Mouse (Mus musculus) granulocyte monocyte progenitor cell, adult 5-6 weeks (primary cell): ENCODE results near the gene Kcnh8. TPM values are rescaled to one million over a fixed set of nuclear protein-coding genes. Genes with fewer than 3 reads are reported as not detected.

Source experiments
- ATAC-seq: replicated peaks from 2 replicates; pipeline ENCODE4 v1.8.0; 2016; ENCODE audit warnings: mild to moderate bottlenecking, moderate TSS enrichment, inconsistent platforms; ENCODE audit not compliant: poor library complexity, severe bottlenecking
- total RNA-seq, 2 experiments: library from RNA; stranded (forward) in 1 of 2; stranded (reverse) in 1 of 2; fragments of 200-712, 200-1000 nt in 1 of 2; fragments of >200 nt in 1 of 2; fragmentation: Nextera tagmentation in 1 of 2; gene quantifications; 2 replicates each; pipeline ENCODE4 v1.2.3; 2014 to 2017

The Kcnh8 gene
- total RNA-seq (2014; fragmentation: Nextera tagmentation) (not detected in 2 replicates), total RNA-seq (2017) (not detected in 2 replicates)

DNA sequence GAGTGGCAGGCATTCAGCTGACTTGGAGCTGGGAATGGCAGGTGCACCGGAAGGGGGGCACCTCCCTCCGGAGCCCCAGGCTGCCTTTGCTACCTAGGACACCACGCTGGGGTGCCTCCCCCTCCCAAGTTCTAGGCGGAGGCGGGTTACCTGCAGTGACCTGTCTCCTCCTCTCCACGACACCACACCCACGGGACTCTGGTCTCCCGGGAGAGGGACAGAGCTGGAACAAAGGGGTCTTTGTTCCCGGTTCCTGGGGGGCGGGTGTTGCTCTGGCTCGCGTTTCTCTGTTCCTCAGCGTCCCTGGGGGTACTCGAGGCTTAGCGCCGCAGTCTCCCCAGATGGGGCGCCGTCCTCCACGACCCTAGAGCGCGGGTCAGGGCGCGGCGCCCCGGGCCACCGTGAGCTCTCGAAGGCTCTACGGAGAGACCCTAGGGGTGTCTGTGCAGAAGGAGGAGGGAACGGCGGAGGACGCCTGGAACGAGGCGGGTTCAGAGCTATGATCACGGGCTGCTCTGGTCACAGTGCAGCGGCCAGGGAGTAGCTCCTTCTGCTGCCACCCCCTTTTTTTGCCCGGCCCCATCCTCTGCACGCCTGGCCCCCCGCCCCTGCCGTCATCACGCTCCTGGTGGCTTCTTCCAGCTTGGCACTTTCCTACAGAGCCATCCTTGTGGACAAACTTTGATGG lies at the start of gene Kcnh8:
Gene Kcnh8 (plus strand): TSS at position 617 of the 688 bp plus-strand sequence.
- peak; percentile 40 for ATAC-seq

DNA sequence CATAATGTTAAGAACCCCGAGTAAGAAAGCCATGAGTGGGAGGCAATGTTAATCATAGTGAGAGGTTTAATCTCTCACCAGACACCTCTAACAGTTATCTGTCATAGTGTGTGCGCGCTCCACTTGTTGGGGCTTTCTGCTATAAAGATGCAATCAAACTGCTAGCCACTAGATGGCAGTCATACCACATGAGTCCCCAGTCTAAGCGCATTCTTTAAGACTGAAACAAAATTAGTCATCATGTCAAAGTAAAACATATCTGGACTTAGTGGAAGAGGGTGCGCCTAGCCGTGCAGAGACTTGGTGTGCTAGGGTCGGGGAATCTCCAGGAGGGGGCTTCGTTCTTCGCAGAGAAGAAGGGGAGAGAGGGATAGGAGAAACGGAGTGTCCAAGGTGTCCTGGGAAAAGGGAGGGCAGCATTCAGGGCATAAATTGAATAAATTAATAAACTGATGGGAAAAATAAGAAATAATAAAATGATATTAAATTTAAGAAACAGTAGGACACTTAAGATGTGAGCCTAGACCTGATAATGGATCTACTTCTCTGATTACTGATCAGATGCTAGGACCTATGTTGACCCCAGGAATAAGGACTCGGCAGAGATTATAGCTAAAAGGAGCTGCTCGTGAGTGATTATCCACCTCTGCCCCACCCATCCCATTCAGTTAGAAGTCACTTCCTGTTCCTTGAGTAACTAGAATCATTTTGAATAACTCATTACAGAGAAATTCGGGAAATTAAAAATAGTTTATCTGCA lies 42.4 kb upstream of the Kcnh8 start:
- ATAC-seq: peak; percentile 98

DNA sequence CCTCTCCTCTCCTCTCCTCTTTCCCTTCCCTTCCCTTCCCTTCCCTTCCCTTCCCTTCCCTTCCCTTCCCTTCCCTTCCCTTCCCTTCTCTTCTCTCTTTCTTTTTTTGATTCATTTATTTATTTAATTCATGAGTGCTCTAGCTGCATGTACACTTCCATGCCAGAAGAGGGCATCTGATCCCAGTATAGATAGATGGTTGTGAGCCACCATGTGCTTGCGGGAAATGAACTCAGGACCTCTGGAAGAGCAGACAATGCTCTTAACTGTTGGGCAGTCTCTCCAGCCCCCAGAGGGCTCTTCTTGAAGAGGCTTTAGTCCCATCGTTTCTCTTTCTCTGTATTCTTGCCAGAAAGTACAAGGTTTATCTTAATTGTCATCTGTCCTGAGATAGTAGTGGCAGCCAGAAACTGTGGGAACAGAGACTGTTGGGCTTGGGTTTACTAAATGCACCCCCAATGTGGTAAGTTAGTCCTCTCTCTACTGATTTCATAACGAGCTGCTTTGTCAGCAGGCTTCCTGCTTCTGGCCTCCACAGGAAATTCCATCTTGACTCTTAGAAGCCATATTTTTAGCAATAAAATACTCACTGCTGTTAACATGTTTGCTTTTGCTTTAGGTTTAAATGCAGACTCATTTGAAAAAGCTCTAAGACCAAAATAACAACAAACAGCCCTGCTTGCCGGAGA lies 36.9 kb upstream of the Kcnh8 start:
- peak; percentile 67 for ATAC-seq

DNA sequence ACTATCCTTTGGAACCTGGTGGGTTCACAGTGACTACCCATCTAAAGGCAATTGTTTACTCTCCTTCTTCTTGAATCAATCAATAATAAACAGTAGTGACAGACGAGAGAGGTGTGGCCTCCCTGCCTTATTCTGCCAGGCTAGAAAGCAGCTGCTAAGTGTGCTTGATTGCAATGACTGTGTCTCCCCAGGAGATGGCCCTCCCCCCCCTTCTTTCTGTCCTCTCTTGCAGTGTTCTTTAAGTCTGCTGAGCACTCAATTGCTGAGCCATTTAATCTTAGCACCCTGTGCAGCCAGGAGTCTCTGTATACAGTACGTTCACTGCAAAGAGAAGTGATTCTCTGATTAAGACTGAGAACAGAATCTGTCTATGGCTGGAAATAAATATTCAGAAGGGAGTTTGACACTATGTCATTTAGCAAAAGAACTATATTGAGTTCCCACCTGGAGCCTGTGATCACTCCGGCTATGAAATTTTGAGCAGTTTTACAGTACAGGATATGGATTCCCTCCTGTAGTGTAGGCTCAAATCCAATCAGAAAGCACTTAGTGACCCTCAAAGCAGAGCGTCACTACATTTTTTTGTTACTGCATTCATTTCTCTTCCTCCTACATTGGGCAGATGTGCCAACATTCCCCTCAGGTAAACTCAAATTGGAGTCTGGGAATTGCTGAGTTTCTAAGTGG lies 32.8 kb upstream of the Kcnh8 start:
- peak; percentile 40; the same call in 1 of the 2 replicates for ATAC-seq

DNA sequence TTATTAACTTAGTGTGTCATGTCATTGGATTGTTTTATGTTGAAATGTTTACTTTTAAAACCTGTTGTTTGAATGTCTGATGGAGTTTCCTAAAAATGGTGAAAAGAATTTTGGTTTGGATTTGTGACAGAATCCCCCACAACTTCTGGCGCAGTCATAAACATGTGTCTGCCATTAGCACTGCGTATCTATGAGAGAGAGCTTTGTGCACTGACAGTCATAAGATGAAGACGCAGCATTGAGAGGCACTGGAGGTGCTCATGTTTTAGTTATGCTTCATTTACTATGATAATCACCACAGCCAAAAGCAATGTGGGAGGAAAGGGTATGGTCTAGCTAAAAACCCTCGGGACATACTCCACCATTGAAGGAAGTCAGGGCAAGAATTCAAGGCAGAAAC lies 30.3 kb upstream of the Kcnh8 start:
- no peak for ATAC-seq

DNA sequence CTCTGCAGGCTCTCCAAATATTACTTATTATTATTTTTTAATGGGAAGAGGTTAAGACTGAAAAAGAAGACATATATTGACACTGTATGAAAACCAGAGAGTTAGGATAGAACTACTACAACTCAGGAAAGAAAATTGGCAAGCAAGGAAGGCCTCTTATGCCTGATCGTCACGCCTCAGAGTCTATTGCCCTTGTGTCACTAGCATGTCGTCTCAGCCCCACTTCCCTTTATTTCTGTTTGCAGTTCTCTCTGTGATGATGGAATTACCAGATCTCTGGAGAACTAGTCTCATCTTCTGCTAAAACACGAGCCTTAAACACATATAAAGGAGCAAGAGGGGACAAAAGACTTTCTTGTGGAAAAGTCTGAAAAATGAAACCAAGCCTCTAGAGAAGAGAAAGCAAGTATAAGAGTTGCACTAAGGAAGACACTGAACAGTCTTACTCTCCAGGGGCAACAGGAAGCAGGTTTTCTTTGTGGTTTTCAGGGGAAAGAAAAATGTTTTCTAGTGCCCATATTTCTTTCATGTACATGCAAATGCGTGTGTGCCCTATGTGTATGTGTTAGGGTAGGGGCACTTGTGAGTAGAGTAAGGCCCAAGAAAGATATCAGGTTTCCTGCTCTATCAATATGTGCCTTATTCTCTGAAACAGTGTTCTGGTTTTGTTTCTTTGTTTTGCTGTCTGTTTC lies 10.9 kb upstream of the Kcnh8 start:
- peak; percentile 82 for ATAC-seq

DNA sequence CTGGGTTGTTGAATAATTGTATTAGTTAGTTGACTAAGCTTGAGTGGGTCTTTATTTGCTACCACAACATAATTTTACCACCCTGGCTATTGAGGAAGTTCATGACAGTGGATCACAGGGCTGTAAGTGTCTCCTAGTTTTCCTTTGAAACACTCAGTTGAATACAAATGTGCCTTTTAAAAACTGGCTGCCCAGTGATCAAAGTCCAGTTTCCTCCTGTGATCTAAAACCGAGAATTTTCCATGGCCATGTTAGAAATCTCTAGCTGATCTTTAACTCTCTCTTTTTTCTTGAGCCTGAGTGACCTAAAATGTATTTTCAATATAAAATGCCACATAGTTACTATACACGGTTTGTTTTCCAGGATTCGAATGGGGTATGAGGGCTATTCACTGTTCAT lies 3.4 kb upstream of the Kcnh8 start:
- no peak for ATAC-seq

DNA sequence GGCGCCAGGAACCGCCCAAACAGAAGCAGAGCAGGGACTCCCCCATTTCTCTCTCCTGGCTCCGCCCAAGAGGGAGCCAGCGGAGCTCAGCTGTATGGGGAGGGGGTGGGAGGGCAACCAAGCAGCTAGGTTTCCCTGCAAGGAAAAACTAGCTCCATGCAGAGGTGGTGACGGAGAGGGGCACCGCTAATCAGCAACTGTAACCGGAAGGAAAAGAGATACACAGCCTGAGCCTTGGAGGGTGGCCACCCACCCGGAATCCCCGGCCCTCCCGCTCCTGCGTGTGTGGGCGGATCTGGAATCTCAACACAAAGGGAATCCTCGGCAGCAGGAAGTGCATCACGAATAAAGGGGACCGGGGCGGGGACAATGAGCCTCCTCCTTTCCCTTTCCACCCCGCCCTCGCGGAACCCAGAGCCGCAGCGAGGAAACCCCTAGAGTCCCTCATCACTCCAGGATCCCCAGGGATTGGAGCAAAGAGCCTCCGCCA lies 1.6 kb upstream of the Kcnh8 start:
- peak; percentile 88 for ATAC-seq

DNA sequence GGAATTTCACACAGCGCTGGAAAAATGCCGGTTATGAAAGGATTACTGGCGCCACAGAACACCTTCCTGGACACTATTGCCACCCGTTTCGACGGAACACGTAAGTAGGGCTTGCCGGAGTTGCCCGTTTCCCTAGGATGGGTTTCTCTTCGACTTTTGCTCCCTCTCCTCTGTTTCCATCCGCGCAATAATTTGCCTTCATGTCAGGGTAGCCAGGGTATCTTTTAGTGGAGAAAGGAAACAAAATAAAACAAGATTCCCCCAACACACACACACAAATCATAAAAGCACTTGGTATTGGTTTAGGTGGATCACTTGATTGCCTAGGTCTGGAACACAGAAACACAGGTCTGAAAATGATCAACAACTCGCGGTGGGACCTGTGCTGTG lies 267 bp downstream of the Kcnh8 start:
- ATAC-seq: no peak

DNA sequence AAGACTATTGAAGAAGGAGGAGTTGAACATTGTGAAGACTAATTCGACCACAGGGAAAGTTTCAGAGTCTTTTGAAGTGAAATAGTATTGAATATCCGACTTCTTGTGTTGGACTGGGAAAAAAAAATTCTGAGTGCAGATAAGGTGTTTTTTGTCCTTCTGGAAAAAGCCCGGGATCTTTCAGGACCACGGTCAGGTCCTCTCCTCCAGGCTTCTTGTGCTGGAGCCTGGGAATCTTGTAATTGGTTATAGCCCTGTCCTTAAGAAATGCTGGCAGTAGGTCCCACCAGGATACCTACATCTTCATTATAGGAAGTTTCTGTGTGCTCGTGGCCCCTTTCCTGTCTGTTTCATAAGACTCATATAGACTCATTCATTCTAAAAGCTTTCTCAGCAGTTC lies 902 bp downstream of the Kcnh8 start:
- ATAC-seq: no peak

DNA sequence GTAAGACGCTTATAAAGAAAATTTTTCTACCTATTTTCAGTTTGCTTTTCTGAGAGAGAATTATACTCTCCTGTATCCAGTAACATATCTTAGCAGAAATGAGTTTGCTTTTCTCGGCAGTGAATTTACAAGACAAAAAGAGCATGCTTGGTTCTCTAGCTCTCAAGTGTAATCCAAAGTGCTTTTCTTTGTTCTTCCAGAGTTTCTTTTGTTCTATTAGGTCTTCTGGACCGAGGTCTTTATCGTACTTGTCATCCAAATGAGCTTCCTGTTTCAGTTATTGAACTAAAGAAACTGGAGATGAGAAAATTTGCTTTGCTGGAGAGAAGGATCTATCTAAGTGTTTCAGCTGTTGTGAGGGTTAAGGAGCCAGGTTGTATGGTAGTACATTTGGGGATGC lies 8.9 kb downstream of the Kcnh8 start:
- no peak for ATAC-seq

DNA sequence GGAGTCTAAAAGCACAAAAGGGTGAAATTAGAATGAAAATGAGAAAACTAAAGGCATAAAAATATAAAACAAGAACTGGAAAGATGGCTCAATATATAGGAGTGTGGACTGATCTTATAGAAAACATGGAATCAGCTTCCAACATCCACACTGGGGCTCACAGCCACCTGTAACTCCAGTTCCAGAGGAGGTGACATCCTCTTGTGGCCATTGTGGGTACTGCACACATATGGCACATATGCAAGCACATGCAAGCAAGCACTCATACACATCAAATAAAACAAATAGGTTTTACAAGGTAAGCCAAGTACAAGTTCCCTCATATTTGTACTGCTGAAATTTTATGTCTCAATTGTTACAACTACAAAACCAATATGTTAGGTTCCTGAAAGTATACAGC lies 46.7 kb downstream of the Kcnh8 start:
- ATAC-seq: peak; percentile 40; the same call in 1 of the 2 replicates

DNA sequence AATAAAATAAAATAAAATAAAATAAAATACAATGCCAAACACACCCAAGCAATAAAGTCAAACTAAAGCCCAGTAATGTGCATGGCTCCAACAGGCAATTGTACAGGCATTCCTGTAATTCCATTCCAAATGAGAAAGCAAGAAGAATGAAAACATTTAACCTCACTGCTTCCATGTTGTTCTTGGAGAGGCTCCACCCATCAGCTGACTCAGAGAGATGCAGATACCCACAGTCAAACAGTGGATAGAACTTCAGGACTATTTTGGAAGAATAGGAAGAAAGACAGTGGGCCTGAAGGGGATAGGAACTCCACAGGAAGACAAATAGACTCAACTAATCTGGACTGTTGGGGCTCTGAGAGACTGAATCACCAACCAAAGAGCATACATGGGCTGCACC lies 89.5 kb downstream of the Kcnh8 start:
- no peak for ATAC-seq

DNA sequence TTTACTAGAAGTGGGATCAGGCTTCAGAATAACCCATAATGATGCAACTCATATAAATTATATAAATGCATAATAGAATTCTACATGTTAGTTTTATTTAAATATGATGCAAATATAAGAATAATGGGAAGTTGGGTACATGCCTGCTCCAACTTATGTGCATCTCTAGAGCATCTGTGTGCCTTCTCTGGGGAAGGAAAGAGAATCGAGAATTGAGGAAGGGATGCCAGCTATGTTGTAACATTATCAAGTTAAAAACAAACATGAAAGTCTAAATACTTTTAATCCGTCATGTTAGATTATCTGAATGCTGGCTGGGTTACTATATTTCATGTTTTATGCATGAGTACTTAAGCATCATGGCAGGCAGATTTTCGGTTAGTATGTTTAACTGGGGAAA lies 99.4 kb downstream of the Kcnh8 start:
- ATAC-seq: no peak

DNA sequence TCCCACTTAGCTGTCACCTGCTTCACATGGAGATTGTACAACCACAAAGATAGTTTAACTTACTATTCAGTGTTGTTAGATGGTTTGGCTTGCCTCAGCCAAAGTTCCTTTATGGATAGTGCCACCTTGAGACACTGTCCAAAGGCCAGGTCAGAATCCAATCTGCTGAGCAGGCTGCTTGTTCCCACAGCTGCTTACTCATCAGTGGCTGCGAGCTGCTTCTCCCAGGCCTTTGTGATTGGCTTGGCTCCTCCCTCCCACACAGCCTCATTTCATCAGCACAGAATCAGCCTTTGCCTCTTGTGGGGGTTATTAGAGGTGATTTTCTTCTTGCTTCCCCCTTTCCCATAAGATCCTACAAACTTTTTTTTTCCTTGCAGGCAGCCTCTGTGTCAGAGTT lies 109.8 kb downstream of the Kcnh8 start:
- ATAC-seq: no peak

DNA sequence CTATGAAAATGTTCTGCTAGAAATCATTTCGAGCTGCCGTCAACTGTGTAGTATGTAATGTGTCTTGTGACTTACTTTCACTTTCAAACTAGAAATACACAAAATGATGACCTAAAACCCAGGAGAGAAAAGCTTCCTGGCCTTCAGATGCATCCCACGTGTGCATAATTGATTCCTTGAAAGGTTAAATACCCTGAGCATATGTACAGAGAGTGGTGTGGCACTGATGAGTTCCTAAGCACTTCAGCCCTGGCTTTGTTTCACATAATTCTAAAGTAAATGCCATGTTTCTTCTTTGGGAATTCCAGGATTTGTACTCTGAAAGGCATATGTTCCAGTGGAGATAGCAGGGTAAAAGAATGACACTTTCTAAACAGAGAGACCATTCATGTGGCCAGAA lies 119.7 kb downstream of the Kcnh8 start:
- no peak for ATAC-seq

DNA sequence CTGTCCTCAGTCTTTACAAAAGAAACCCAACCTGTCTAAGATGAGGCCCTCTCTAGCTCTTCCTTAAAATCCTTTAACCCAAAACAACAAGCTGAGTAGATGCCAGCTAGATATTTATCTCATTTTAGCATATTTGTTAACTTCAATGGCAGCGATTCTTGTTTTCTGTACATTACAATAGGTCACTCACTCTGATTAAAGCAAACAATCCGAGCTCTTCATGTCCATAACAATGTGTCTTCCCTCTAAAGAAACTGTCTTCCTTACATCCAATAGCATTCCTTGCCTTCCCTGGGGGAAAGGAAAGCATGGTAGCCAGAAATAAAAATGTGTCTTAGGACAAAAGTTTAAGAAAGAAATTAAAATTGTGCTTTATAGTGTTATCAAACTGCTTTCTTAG lies 126.3 kb downstream of the Kcnh8 start:
- no peak for ATAC-seq

DNA sequence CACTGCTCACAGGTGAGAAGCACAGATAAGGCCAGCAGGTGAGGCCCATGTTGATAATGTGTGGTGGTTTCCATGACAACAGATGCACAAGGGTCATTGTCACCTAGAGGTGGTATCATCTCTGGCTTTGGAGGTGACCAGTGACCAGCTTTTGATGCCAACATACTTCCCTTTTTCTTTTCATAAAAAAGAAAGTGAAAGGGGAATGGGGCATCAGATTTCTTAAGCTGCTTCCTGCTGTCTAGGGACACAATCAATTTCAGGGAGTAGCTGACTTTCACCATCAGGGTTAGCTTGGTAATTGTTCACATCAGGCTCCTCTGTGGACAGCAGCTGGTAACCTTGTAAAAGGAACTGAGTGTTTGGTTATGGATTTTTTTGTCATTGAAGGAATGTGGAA lies 135.9 kb downstream of the Kcnh8 start:
- ATAC-seq: peak; percentile 55

DNA sequence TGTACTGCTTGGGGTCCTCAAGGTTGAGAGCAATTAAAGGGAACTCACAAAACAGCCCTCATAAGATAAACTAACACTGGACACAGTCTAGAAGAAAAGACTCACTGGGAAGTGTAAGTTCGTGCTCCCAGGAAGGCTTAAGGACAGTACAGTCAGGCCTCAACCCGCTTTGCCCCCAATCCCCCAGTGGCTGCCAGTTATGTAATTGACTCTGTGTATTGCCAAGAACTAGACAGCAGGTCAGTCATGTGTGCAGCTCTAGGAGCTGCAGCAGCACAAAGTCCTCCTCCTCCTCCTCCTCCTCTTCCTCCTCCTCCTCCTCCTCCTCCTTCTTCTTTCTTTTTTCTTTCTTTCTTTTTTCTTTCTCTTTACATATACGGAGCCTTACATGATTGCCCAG lies 185.6 kb downstream of the Kcnh8 start:
- no peak for ATAC-seq

DNA sequence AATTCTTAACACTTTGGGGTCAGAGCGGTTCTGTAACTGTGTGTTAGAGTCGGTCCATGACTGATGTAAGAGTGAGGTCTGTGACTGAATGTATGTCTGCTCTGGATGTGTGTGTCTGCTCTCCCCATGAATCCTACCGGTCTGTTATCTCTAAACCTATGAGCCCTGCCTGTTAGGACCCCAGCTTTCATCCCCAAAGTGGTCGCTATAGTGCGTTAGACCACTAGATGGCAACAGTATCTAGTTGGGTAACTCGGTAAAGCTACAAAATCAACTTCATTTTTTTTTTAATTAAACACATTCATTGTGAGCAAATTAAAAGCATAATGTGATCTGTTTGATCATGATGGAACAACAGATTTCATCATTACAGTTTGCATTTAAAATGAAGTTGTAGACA lies 202.0 kb downstream of the Kcnh8 start:
- ATAC-seq: no peak
